Mouse (Mus musculus) Patski (cell line): ENCODE results near the gene Cdk14. TPM values are rescaled to one million over a fixed set of nuclear protein-coding genes. Genes with fewer than 3 reads are reported as not detected.

ENCODE experiments used
- ATAC-seq: fragments of 100-300 bp; one replicate; pipeline ENCODE4 v1.8.0; 2021
- CTCF ChIA-PET: fragments of 350-600 bp; sonication (Branson Sonifier 250); formaldehyde crosslinking; loops from one replicate; lab custom pipeline; 2022; ENCODE audit warnings: inconsistent platforms; lab: Charles Lee
- POLR2A ChIA-PET: fragments of 350-600 bp; sonication (Branson Sonifier 250); formaldehyde crosslinking; loops from one replicate; lab custom pipeline; 2022; ENCODE audit warnings: antibody characterized with exemption, inconsistent platforms; lab: Charles Lee
- DNase-seq: peaks from one replicate; pipeline ENCODE4 v3.0.0-alpha.2; 2011; ENCODE audit warnings: low read depth, low spot score
- H3K27me3 ChIP-seq: fragments of 371-371 bp; one replicate; pipeline ENCODE4 v1.5.1; 2021
- CTCF ChIP-seq: fragments of 100-300 bp; IDR thresholded peaks from one replicate; pipeline ENCODE4 v1.5.1; 2021
- in situ Hi-C: fragments of 300-500 bp; cut with MboI; formaldehyde crosslinking; loops from 3 replicates; pipeline ENCODE4 v1.11.1; 2018; ENCODE audit warnings: low pct_unique_long_range_greater_than_20kb, mixed read lengths
- polyA plus RNA-seq: library from polyadenylated mRNA; unstranded; gene quantifications from one replicate; pipeline ENCODE4 v1.2.3, GENCODE M21; 2021

The Cdk14 gene
- polyA plus RNA-seq, 1 experiment from 2014 or later = 21.7 TPM

DNA sequence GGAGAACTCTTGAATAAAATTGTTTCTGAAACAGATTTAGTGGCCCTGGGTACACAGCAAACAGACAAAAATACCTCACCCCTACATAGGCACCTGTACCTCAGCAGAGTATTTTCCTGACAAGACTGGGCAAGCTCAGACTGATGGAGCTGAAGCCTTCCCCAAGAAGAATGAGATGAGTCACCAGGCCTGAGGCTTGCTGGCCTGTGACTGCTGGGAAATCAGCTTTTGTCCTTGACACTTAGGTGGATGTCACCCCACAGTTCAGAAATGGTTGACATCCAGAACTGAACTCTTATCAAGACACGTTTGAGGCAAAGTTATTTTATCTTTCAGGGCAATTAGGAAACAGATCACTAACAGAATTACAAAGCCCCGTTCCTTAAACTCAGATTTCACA, 652.2 kb downstream of the Cdk14 start:
- DNase-seq (no peak), ATAC-seq (no peak)
- CTCF ChIA-PET = interaction anchor here (1.1 to 1.9 kb wide), 5 partner anchors 9 to 273 kb away, joined by 3 to 6 read pairs (median 4); no protein-coding TSS in a partner anchor
- POLR2A ChIA-PET = interaction anchor here (2.3 kb wide), 1 partner anchor 10 kb away, joined by 8 read pairs; the partner anchor contains the start of gene Fzd1
- no peaks in the 10 kb centered on the region for H3K27me3 ChIP-seq
- TF ChIP-seq CTCF = no peak
- in situ Hi-C loops = no loop called here

DNA sequence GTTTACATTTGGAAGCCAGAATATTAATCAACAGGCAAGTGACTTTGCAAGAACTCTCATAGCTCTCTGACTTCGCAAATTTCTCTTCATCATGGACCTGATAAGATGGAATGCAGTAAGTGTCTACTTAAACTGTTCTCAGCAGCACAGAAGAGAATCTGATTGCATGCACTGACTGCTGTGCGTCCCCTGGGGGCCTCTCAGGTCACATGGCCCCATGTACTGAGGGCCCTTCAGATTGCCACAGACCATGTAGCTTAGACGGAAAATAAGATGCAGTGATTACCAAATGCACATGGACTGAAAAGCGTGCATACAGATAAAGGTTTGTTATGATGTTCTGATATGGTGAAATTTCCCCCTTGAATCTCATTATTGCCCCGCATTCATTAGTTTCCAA, 653.4 kb downstream of the Cdk14 start:
- ChIA-PET CTCF (interaction anchor here (1.1 to 1.7 kb wide), 4 partner anchors 8 to 116 kb away, joined by 4 read pairs; no protein-coding TSS in a partner anchor), POLR2A (interaction anchor here (1.0 to 2.3 kb wide), 2 partner anchors 8 to 18 kb away, joined by 3 to 8 read pairs; partner anchors contain the start of gene Fzd1)
- H3K27me3 ChIP-seq = no peaks in the 10 kb centered on the region
- no peak for ATAC-seq
- no peak for TF ChIP-seq CTCF
- no peak for DNase-seq
- in situ Hi-C loops = no loop called here

DNA sequence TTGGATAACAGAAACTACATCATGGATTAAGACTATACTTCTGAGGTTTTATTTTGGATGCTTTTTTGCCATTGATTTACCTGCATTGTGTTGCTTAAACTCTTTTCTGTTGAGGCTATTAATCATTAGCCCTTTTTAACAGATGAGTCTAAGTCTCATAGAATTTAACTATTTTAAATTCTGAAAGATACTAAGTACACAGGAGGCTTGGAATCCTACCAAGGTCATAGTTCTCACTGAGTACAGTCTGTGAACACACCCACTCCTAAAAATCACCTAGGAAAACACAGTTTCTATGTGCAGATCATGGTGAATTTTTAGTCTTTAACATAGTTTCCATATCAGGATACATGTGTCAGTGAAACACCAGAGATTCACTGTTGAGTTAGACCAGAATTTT, 658.2 kb downstream of the Cdk14 start:
- DNase-seq (no peak), ATAC-seq (no peak)
- in situ Hi-C loops = loop anchor here (5.0 kb wide), 1 partner anchor 155 kb away; no protein-coding TSS in a partner anchor
- ChIA-PET CTCF (interaction anchor here (1.0 kb wide), 1 partner anchor 13 kb away, joined by 3 read pairs; no protein-coding TSS in a partner anchor), POLR2A (no interaction called here)
- H3K27me3 ChIP-seq = no peaks in the 10 kb centered on the region
- no peak for TF ChIP-seq CTCF

DNA sequence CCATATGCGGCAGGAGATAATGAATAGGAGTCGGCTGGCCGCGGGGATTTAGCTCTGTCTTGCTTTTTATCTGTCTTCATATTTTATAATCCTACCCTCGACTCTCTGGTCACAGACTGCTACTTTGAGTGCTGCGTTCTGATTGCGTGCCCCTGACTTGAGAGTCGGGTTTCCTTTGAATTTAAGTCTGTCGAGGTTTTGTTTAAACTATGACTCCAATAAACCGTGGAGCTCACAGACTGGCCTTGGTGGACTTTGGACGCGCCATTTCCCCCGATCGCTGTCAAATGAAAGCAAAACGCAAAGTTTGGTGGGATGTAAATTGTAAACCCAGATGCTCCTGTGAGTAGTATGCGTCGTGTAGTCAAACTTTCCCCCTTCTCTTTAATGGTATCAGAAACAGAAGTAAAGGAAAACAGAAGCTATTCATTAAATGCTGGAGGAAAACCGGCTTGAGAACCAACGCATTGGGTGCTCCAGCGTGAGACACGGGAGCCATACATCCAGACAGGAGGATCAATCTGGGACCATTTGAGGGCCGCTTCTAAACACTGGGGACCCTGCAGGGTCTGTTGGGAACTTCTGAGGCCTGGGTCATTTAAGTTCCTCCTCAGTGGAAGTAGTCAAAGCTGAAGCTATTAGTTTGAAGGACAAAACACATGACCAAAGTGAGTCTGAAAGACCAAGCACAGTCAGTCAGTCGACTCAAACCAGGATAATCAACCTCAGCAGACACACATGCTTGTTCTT, 661.6 kb downstream of the Cdk14 start:
- ChIA-PET POLR2A (interaction anchor here (0.7 to 1.4 kb wide), 4 partner anchors 9 to 189 kb away, joined by 3 to 8 read pairs (median 6); no protein-coding TSS in a partner anchor), CTCF (interaction anchor here (0.7 to 2.2 kb wide), 11 partner anchors 8 to 557 kb away, joined by 3 to 10 read pairs (median 4); no protein-coding TSS in a partner anchor)
- in situ Hi-C loops = loop anchor here (10.0 kb wide), 1 partner anchor 494 kb away; no protein-coding TSS in a partner anchor
- DNase-seq (no peak), ATAC-seq (peak; percentile 7)
- H3K27me3 ChIP-seq = no peaks in the 10 kb centered on the region
- TF ChIP-seq CTCF = no peak

- in situ Hi-C loops = loop anchor here (10.0 kb wide), 1 partner anchor 493 kb away; no protein-coding TSS in a partner anchor
- TF ChIP-seq CTCF = no peak
- H3K27me3 ChIP-seq = no peaks in the 10 kb centered on the region
- ChIA-PET POLR2A (interaction anchor here (0.9 to 1.4 kb wide), 3 partner anchors 10 to 154 kb away, joined by 3 to 8 read pairs (median 3); no protein-coding TSS in a partner anchor), CTCF (interaction anchor here (0.7 to 2.2 kb wide), 10 partner anchors 10 to 557 kb away, joined by 3 to 10 read pairs (median 4); no protein-coding TSS in a partner anchor)
- ATAC-seq = peak; percentile 90
- peak; percentile 81 for DNase-seq
Observed at GRCm38 (mm10) chr5:4757902-4758301, 662.2 kb downstream of the Cdk14 start, which contains the start of gene Fzd1. TSS of gene Fzd1 (minus strand) at chr5:4758035.

- DNase-seq (no peak), ATAC-seq (peak; percentile 68)
- in situ Hi-C loops = loop anchor here (10.0 kb wide), 1 partner anchor 492 kb away; no protein-coding TSS in a partner anchor
- H3K27me3 ChIP-seq = no peaks in the 10 kb centered on the region
- CTCF ChIA-PET = interaction anchor here (1.1 to 2.2 kb wide), 4 partner anchors 155 to 494 kb away, joined by 3 to 10 read pairs (median 6); no protein-coding TSS in a partner anchor
- POLR2A ChIA-PET = interaction anchor here (1.5 kb wide), 1 partner anchor 161 kb away, joined by 4 read pairs; no protein-coding TSS in a partner anchor
- TF ChIP-seq CTCF = no peak
Observed at GRCm38 (mm10) chr5:4756871-4757711, 663.0 kb downstream of the Cdk14 start.

- DNase-seq (no peak), ATAC-seq (no peak)
- no peak for TF ChIP-seq CTCF
- no peaks in the 10 kb centered on the region for H3K27me3 ChIP-seq
- POLR2A ChIA-PET = interaction anchor here (1.5 kb wide), 1 partner anchor 162 kb away, joined by 4 read pairs; no protein-coding TSS in a partner anchor
- CTCF ChIA-PET = interaction anchor here (0.9 to 1.1 kb wide), 2 partner anchors 19 to 156 kb away, joined by 3 read pairs; no protein-coding TSS in a partner anchor
- in situ Hi-C loops = loop anchor here (10.0 kb wide), 1 partner anchor 491 kb away; no protein-coding TSS in a partner anchor
Observed at GRCm38 (mm10) chr5:4756001-4756681, 664.0 kb downstream of the Cdk14 start.

- ATAC-seq (no peak), DNase-seq (no peak)
- no peak for TF ChIP-seq CTCF
- CTCF ChIA-PET = interaction anchor here (0.9 to 1.1 kb wide), 2 partner anchors 18 to 20 kb away, joined by 3 read pairs; no protein-coding TSS in a partner anchor
- POLR2A ChIA-PET = no interaction called here
- in situ Hi-C loops = loop anchor here (10.0 kb wide), 1 partner anchor 491 kb away; no protein-coding TSS in a partner anchor
- H3K27me3 ChIP-seq = no peaks in the 10 kb centered on the region
Observed at GRCm38 (mm10) chr5:4755326-4755725, 664.8 kb downstream of the Cdk14 start.

GRCm38 (mm10) chr5:4754701-4755281, 665.3 kb downstream of the Cdk14 start:
- in situ Hi-C loops = loop anchor here (10.0 kb wide), 1 partner anchor 490 kb away; no protein-coding TSS in a partner anchor
- CTCF ChIA-PET = interaction anchor here (0.9 to 1.1 kb wide), 3 partner anchors 11 to 19 kb away, joined by 3 to 4 read pairs (median 3); no protein-coding TSS in a partner anchor
- POLR2A ChIA-PET = no interaction called here
- H3K27me3 ChIP-seq = no peaks in the 10 kb centered on the region
- TF ChIP-seq CTCF = no peak
- ATAC-seq (no peak), DNase-seq (no peak)

Other genes starting within 250 kb of the Cdk14 start
- gene 1700015F17Rik, start 58.8 kb upstream of the Cdk14 start, polyA plus RNA-seq = not detected
- gene Cldn12, start 94.6 kb upstream of the Cdk14 start, polyA plus RNA-seq = 60.9 TPM
- gene Gtpbp10, start 139.2 kb upstream of the Cdk14 start, polyA plus RNA-seq = 22.1 TPM
- gene Gm8773, start 153.5 kb upstream of the Cdk14 start, polyA plus RNA-seq = 2.2 TPM
- gene Cfap69, start 243.9 kb upstream of the Cdk14 start, polyA plus RNA-seq = 31.9 TPM